Mouse (Mus musculus) ovary, postnatal 36 days (tissue): ENCODE measurements at regions not wholly inside any gene's neighbourhood (a gene's known extent, or its start where the extent isn't known, plus 50 kb on each side); places are given as distances from the start of the nearest gene placed in this dataset.

ENCODE experiments used
- DNase-seq: peaks from one replicate; pipeline ENCODE4 v3.0.0; 2022; ENCODE audit warnings: low spot score, mixed read lengths

DNA sequence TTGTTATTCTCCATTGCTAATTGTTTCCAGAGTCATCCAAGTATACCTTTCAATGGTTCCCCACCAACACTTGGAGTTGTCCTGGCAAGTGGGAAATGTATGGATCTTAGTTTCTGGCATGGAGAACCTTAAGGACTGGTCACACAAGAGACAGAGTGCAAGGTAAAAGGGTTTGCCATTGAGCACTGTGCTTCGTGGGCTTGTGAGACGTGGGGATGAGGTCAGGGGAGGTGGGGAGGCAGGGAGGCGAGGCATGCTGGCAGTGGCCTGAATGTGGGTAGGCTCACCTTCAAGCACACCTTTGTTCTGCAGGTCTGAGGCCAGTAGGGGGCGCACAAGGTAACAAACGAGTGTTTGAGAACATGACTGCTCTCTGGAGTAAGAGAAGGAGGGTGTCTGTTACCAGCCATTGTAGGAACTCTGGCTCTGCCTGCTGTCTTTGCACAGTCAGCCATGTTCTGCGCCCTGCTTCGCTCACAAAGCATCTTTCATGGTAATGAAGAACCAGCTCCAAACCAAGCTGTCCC, 612.0 kb downstream of the Bcl11a start:
- peak; percentile 61 for DNase-seq

DNA sequence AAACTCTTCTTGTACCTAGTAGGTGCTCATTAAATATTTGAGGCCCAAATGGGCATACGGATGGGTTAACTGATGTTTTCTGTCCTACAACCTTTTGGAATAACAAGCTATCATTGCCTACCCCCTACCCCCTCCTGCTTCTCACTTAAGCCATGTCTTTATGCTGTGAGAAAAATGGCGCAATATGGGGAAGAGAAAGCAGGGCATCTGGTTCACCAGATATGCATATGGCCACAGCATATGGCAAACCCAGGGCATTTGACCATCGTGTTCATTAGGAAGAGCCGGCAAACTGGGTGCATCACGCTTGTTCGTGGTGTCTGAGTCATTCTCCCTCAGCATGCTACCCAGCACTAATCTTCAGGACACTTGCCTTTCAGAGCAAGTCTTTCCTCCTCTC, 616.1 kb downstream of the Bcl11a start:
- no peak for DNase-seq

DNA sequence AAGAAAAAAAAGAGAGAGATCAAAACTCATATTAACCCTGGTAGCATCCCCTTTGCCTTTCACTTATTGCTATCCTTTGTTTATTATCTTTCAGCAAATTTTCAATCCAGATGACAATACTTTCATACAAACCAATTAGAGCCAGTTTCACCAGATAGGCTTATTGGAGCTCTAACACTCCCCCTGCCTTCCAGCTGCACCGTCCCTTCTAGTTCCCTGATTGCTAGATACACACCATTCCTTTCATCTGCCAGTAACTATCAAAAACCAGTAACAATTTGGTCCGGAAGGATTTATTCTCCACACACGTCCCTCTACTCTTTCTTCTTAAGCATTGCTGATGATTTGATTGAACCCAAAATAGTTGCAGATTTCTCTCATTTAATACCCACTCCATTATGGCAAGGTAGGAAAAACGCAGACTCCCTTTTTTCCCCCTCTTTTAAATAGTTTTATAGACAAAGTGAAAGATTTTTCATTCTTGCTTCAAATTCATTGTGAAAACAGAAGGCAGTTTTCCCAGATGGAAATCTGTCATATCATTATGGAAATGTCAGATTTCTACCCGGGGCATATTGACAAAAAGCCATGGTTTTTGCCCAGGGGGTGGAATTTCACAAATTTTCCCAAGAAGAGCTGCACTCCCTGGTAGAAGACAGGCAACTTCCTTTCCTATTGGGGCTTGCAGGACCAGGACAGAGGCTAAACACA, 617.3 kb downstream of the Bcl11a start:
- DNase-seq: no peak

DNA sequence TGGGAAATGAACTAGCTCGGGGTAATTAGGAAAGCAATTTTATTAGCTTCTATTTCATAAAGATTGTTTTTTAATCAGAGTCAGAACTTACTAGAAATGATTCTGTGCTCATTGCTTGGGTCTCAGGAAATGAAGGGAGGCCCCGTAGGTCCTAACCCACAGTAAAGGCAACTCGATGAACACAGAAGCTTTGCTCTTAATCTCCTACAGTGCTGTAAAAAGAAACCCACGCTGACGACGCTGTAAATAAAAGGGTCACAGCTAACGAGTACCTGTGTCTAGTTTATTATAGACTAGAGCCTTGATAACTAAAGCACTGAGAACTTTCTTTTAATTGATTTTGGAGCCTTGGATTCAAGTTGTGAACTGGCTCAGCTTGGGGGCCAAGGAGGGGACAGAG, 618.7 kb downstream of the Bcl11a start:
- no peak for DNase-seq

DNA sequence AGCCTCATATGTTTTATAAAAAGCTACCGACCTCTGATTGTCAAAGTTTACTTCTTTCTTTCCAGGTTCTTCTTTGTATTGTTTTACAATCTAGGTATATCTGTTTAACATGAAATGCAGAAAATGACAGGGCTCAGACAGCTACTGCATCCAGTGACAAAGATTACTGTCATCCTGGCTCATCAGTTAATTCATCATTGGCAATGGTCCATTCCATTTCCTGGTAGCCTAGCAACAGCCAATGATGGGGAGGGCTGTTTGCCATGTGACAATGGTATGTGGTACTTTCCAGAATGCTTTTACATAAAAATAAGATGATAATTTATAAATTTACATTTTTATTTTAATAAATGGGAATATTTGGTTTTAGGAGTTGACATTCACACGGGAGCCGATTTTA, 630.9 kb downstream of the Bcl11a start:
- DNase-seq: no peak

DNA sequence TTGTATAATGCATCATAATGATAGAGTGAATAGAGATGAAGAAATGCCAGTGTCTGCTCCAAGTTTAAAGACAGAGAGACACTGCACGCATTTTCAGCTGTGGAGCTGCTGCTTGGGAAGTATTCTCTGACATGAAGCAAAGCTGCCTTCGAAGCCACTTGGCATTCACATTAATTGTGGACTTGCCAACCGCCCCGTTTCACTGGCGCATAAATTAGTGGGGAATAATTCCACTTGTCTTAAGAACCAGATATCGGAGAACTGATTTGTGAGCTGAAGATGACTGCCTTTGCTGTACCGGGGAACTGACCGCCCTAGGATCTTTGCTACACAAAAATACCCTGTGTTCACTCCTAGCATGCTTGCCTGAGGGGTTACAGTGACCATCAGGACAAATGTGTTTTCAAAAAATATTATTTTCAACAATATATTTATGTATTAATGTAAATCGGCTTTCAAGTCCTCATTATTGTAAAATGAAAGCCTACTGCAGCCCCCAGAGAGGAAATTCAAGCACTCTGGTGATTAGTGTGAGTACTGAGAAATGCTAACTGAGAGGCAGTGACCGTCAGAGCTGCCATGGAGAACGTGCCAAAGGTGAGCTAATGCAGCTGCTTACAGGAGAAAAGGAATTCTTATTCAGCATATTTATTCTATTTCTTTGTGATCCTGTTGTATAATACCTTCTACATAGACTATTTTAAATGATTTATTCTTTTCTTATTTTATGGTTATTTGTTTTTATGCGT, 638.9 kb downstream of the Bcl11a start:
- DNase-seq: no peak

DNA sequence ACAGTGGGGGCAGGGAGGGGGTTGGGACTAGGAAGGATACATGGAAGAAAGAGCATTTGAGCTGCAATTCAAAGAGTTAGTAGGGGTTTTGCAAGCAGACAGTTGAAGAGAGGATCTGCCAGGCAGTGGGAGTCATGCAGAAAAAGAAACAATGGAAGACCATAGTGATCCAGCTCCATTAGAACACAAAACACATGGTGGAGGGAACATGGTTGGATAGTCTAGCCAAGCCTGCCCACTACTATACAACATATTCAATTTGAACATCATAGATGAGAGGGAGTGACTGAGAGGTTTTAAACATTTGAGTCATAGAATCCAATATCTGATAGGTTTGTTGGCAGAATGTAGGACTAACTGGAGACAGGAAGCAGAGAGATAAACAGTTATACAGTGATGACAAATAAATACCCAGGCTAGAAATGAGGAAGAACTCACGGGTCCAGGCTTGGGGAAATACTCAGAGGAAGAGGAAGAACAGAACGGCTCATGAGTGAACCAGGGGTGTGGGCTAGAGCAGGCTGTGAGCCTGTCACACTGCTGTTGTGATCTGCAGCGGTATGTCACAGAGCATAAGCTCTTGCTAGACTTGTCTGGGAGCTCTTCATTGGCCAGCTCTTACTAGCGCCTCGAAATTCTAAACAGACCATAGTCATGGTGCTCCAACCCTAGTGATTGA, 646.5 kb downstream of the Bcl11a start:
- no peak for DNase-seq

DNA sequence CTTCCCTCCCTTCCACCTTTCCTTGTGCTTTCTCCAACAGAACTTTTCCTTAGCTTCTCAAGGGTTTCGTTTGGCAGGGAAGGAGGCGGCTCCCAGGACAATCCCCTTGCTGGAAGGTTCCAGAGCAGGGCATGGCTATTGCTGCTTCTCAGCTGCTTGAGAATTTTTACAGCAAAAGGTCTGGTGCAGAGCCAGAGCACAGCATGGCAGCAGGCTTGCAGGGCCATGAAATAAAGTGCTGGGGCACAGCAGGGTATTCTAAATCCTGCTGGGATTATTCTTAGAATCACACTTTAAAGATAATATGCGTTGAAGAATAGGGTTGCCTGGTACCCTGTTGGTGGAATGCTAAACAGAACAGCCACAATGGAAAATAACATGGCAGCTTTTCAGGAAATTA, 648.5 kb downstream of the Bcl11a start:
- no peak for DNase-seq

DNA sequence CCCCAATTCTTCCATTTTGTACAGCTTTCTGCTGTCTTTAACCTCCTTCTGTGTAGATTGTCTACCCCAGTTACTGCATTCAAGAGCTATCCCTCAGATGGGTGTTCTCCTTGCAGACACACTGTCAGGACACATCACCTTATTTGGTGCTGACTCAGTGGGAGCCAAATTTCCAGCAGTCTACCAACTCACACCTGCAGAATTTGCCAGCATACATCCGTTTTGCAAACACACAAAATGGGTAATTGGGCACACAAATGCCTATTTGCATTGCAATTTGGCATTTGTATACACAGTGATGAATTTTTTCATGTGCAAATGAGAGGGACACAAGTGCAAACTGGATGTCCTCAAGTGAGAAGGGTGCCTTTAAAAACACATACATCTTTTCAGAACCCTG, 649.5 kb downstream of the Bcl11a start:
- no peak for DNase-seq

DNA sequence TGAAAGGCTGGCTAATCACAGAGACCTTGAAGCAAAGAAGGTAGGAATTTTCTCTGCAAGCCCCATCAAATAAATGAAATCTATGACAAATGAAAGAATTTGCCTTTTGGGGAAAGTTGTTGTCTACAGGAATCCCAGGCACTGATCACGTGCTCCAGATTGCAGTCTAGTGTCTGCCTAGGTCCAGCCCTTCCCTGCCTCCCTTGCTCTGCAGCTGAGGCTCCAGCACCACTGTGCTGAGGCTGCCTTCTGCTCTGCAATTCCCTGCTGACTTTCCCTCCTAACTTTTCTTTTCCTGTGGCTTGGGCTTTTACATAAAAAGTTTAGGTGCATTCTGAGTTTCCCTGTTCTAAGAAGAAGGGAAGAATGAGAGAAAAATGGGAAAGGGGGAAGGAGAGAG, 653.6 kb downstream of the Bcl11a start:
- DNase-seq: no peak

DNA sequence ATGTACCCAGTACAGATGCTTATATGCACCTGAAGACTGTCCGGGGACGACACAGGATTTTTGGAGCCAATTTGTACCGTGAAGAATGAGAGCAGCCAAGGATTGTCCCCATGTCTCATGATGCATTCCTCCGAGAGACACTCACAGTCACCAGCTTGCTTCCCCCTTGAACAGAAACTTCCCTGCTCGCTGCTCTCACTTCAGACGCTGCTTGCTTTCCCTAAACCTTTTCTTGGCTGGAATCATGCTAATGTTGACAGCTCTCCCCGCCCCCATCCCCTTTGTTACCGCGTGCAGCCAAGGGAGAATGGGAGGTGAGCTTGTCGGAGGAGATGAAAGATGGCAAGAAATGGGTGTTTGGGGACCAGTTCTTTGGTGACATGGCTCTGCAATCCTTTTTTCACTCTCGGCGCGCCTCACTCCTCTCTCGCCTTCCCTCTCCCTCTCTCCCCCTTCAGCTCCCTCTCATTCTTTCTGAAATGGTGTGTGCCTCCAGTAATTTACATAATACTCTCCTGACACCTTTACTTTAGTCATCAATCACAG, 661.9 kb downstream of the Bcl11a start:
- no peak for DNase-seq

DNA sequence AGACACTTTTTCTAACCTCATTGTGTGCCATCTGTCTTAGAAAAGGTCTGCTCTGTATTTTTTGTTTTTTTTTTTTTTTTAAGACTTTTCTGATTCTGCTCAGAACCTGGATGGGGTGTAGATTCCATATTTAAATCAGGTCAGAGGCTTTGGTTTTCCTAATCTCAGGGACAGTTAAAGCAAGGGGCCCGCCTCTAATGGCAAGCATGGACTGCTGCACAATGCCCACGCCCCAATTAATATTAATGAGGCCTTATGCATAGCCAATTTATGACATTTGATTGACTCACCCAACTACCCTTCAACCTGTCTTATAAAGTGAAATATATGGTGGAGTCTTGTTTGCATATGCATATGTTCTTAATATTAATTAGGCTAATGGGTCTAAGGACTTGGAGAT, 662.6 kb downstream of the Bcl11a start:
- DNase-seq: no peak

DNA sequence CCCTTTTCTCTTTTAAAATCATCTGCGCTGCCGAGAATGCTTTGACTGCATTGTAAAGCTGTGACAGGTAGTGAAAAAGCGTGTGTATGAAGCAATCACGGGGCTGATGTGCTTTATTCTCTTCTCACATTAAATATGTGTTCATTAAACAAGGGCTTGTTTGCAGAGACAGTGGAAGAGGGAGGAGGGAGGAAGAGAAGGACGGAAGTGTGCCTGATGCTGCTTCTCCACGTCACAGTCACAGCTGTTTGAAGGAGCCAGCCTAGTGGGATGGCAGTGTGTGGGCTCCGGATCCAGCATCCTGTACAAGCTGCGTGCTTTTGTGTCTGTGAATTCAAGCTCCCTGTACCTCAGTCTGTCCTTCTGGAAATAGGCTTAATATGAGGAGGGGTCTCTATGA, 664.7 kb downstream of the Bcl11a start:
- no peak for DNase-seq

DNA sequence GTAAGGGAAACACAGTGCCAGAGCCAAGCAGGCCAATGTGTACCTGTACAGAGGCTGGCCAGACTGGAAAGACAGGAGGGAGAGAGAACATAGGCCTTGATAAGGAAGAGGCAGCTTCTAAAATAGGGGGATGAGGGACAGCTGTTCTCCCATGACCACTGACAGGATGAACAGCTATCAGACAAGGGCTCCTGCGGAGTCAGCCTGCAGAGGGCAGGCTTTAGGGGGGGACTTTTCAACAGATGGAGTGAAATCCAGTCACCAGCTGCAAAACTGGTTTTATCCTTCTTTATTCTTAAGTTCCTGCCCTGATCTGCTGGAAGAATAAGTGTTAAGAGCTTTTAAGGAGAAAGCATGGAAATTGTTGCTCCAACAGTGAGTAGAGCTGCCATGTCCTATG, 665.6 kb downstream of the Bcl11a start:
- no peak for DNase-seq

DNA sequence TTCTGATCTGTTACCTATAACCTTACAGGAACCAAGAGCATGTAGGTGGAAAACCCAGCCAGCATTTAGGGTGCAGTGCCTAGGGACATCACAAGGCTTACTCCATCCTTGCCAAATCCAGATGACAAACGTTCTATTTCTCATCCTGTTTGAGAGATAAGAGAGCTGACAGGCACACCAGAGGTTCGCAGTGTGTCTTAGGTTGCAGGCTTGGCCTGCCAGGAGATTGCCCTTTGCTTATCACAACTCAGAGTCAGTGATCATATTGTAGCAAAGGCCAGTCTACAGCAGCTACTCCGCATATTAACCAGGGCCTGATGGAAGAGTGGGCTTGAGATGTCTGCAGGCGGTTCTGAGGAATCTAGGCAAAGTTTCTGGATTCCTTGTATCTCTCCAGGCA, 668.0 kb downstream of the Bcl11a start:
- DNase-seq: no peak

DNA sequence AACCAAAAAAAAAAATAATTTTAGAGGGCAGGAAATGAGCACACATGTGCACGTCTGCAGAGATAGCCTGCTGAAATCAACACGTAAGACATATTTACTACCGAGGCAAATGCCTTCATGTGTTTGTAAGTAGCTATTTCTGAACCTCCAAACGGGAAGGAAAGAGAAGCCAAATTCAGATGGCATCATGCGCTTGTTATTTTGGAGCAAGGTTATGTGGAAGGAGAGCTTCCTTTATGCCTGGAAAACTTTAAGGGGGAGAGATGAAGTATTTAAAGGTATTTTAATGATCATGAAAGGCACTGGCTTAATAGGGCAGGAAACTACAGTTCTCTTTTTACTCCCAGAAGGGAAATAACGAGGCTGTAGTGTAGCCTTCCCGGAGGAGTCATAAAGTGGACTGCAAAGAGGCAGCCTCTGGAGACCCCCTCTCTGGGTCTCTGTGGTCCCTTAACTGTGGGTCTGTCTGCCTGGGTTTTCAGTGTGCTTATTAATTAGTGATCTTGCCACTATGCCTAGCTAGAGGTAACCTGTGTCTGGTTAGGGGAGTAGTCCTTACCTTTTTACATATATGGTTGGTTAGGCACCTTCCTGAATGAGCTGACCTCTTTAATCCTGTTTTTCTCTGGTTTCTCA, 672.4 kb downstream of the Bcl11a start:
- DNase-seq: no peak

DNA sequence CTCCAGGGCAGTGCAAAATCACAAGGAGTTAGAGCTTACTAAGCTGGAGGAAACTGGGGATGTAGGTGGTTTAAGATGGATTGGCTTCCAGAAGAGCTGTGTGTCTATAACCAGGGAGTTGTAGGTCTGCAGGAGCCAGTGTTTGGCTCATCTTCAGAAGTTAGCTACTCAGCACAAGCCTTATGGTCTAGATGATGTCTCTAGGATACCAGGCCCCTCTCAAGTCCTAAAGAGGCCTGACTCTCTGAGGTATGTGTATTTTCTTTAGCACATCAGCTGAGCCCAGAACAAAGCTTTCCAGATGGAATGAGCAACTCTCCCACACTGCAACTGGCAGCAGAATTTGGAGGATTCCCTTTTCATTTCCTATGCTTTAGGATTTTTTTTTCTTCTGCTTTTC, 680.3 kb downstream of the Bcl11a start:
- no peak for DNase-seq

DNA sequence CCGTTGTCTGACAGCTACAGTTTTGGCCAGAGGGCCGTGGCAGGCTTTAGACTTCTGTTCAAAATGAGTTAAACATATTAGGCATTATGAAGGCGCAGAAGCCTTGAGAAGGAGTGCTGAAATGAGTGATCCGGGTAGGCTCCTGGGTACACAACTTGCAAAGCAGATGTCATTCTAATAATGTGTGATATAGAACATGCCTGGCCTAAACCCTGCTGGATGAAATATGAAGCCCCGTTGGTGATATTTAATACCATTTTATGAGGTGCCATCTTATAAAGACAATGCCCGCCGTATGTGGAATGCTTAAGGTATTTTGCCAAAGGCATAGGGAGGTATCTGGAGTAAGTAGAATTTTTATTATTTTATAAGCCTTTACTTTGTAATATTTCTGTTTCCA, 705.6 kb downstream of the Bcl11a start:
- DNase-seq: no peak

DNA sequence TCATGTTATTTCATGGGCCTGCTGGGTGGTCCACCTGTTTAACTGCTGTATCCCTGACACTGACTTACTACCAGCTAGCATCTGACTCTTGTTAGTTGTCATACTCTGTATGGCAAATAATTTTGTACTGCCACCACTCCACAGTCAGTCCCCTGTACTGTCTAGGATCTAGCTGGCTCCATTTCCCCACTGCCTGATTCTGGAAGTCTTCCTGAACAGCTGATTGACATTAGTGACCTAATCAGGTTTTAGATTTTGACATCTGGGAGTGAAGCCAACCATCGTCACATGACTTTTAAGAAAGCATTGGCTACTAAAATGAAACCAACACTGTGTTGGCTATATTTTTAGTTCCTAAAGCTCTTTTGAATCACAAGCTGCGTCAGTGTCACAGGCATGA, 711.3 kb downstream of the Bcl11a start:
- DNase-seq: no peak

DNA sequence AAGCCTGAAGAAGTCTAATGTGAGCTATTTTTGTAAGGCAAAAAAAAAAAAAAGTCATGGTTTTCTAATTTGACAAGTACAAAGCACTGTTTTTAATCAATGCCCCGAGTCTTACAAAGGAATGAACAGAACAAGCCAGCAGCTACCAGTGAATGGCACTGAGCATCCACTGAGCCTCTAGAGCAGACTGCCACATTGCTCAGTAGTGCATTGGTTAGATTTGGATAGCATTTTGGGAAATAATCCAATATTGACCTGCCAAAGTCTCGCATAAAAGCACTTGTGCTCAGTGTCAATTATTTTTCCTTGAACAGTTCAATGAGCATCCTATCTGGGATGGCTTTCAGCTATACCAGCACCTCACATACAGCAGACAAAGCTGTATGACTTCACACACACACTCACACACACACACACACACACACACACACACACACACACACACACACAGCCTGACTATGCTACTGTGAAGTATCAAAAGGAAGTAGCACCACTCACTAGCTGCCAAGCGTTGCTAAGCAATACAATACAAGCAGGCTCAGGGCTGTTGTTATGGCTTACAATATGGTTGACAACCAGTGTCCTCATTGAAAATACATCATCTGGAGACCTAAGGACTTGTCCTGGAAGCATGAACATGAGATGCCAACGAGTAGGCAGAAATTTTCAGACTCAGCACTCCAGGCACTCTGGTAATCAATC, 717.8 kb downstream of the Bcl11a start:
- no peak for DNase-seq

DNA sequence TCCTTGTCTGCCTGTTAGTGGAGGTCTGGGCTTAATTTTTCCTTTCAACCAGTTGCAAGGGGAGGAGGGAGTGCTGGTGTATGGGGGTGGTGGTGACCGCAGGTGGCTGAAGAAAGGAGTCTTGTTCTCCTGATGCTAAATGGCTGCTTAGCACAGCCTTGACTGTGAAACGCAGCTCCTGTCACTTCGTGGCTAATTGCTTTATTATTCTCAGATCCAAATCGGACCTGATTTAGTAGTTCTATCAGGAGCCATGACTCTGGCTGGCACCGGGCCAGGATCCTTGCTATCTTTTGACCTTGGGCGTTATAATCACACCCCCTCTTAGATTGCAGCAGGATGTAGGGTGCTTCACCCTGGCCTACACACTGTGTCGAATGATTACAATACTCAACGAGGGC, 726.8 kb downstream of the Bcl11a start:
- DNase-seq: peak; percentile 8
